Mouse (Mus musculus) splenic B cell, adult 2 months (primary cell): ENCODE results near the gene Ryr3.

Experiments used
- DNase-seq: peaks from one replicate; pipeline ENCODE4 v3.0.0-alpha.2; 2011; ENCODE audit warnings: low read depth, low spot score
- H3K27me3 ChIP-seq: 2 replicates; pipeline ENCODE4 v1.6.1; 2012; ENCODE audit warnings: mild to moderate bottlenecking, low read length, moderate library complexity, mixed read lengths; ENCODE audit not compliant: control insufficient read depth, poor library complexity, insufficient read depth, severe bottlenecking
- H3K36me3 ChIP-seq: 2 replicates; pipeline ENCODE4 v1.6.1; 2012; ENCODE audit warnings: mild to moderate bottlenecking, low read length, moderate library complexity, mixed read lengths; ENCODE audit not compliant: control insufficient read depth, poor library complexity, insufficient read depth, severe bottlenecking

Ryr3 gene

DNA sequence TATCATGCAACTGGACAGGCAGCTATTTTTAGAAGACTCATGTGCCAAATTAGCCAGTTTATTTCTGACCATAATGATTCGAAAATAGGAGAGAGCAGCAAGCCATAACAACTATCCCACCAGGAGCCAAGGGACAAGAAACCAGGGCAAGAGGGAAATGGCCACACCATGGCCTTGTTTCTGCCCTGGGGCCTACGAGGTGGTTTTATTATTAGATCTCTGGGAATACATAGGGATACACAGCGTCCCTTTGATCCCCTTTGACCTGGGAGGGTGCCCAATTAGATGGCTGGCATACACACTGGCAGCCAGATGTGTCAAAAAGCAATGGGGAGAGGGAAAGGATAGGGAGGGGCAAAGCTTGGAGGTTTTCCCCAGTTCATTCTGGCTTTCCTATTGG, 563.1 kb downstream of the Ryr3 start:
- H3K27me3 ChIP-seq, result no peaks in the 10 kb centered on the region
- no peak for DNase-seq

DNA sequence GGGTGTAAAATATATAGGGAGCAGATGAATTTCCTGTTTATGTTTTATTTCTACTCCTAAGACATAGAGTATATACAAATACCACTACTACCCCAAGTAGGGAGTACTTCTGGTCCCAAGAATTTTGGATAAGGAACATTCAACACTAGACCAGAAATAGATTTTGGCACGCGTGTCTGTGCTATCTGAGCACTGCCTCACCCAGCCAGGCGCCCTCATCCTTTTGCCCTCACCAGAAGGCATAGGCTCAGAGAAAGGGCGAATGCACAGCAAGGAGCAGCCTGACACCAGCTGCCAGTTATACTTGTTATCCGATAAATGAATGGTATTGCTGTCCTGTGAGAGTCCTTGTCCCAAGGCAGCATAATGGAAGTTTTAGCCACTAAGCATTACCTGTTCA, 579.7 kb downstream of the Ryr3 start:
- 0 out of 2 replicates have a peak, but pooled peaks cover 2% of the 10 kb centered on the region for H3K36me3 ChIP-seq
- DNase-seq, result no peak

More for the DNA sequence above, 563.1 kb downstream of the Ryr3 start:
- H3K36me3 ChIP-seq, result no peaks in the 10 kb centered on the region

DNA sequence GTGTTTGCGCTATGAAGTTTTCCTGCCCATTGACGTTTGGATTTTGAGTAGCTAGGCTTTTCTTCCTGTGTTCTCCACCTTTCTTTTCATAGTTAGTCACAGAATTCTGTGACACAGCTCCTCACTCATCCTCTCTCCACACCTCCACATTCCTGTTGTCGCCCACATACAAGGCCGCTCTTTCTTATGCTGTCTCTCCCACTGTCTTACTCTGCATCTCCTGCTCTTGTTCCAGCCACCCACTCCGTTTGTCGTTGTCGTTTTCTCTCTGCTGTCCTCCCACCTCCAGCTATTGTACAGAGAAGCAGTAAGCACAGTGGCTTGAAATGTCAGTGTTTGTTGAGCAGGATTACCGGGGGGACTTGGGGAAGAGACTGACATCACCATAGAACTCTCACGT, 584.4 kb downstream of the Ryr3 start:
- Histone ChIP-seq H3K27me3 (no peaks in the 10 kb centered on the region), H3K36me3 (peaks cover 2% of the 10 kb centered on the region; the same call in 1 of the 2 replicates)
- no peak for DNase-seq

More for the DNA sequence above, 579.7 kb downstream of the Ryr3 start:
- H3K27me3 ChIP-seq, result no peaks in the 10 kb centered on the region

DNA sequence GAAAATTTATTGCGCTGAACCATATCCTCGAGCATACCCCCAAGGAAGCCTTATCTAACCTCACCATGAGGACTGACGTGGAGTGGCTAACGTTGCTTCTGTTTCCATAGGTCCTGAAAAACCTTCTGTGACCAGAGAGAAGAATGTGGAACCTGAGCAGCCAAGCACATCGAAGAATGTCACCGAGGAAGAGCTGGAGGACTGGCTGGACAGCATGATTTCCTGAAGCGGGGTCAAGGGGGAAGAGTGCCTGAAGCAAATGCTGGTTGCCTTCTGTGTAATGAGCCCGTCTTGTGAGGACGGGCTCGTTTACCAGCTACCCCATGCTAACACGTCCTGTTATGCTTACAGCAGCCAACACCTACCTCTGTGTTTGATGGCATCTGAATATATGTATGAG, 586.2 kb downstream of the Ryr3 start:
- no peaks in the 10 kb centered on the region for H3K27me3 ChIP-seq
- peaks cover 2% of the 10 kb centered on the region; the same call in 1 of the 2 replicates for H3K36me3 ChIP-seq
- no peak for DNase-seq

DNA sequence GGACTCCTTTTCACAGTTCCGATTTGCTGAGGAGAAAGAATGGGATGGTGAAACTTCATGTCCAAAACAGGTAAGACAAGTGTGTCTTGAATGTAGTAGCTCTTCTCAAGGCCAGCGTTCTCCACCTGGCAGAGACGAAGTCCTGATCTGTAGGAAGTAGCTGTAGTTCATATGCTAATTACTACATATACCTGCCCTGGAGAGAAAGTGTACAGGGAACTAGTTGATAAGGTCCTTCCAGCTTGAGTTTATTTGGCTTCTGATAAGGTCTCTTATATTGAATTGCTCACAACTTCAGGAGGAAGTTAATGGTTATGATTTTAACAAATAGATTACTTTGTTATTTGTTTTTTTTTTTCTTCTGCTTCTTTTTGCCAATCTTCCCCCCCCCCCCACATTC, 591.7 kb downstream of the Ryr3 start:
- DNase-seq, result no peak
- H3K27me3 ChIP-seq, result no peaks in the 10 kb centered on the region
- H3K36me3 ChIP-seq, result no peaks in the 10 kb centered on the region

DNA sequence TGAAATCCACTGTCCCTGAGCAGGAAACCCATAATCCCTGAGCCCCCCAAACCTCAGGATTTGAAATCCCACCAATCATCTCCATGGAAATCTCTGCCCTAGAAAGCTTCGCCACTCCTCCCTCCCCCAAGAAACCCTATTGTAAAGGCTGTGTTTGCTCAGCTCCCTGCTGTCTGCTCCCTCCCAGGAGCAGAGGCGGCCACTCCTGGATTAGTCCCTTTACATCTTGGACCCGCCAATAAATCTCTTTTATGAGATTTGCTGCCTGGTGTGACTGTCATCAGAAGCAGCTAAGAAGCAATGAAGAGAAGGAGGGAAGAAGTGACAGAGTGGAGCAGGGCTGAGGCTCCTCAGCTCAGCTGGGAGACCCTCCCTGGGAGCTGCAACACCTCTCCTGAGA, 599.7 kb downstream of the Ryr3 start:
- Histone ChIP-seq H3K27me3 (no peaks in the 10 kb centered on the region), H3K36me3 (no peaks in the 10 kb centered on the region)
- no peak for DNase-seq

DNA sequence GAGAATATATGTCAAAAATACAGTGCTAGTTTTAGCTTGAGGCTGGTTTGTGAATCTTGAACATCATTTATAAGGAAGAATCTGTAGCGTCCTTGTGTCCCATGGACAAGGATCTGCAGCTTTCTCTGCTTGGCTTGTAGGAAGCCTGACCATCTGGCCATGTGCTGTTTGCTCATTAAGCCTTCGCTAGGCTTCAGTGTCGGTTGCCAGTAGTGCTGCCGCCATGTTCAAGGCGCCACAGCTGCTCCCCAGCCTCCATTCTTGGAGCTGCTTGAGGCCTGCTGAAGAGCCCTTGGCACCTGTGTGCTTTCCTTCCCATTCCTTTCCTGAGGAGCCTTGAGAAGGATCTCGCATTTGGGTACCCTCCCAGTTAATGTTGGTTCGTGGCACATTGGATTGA, 602.5 kb downstream of the Ryr3 start:
- Histone ChIP-seq H3K27me3 (no peaks in the 10 kb centered on the region), H3K36me3 (no peaks in the 10 kb centered on the region)
- no peak for DNase-seq

DNA sequence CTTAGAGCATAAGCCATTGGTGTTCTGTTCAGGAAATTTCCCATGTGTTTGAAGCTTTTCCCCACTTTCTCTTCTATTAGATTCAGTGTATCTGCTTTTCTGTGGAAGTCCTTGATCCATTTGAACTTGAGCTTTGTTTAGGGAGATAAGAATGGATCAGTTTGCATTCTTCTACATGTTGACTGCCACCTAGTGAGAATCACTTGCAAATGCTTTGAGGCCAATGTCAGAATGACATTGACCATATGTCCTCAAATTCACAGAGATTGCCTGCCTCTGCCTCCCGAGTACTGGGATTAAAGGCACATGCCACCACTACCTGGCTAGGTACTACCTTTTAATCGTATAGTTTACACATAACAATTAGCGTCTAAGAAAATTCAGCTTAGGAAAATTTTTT, 604.3 kb downstream of the Ryr3 start:
- Histone ChIP-seq H3K27me3 (no peaks in the 10 kb centered on the region), H3K36me3 (no peaks in the 10 kb centered on the region)
- DNase-seq, result no peak

DNA sequence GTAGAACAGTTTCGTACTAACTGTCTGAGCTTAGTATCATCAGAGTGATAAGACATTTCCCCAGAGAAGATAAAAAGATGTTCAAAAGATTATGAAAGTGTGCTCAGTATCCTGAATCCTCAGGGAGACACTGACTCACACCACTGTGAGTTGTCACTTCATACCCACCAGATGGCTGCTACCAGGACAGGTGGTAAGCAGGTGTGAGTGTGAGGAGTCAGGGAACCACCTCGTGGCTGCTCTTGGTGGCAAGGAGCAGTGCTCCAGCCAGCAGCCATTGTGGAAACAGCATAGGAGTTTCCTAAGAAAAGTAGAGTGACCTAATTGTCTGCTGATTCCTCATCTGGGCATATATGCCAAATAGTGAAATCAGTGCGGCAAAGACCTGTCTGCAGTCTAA, 610.4 kb downstream of the Ryr3 start:
- Histone ChIP-seq H3K36me3 (no peaks in the 10 kb centered on the region), H3K27me3 (no peaks in the 10 kb centered on the region)
- no peak for DNase-seq

DNA sequence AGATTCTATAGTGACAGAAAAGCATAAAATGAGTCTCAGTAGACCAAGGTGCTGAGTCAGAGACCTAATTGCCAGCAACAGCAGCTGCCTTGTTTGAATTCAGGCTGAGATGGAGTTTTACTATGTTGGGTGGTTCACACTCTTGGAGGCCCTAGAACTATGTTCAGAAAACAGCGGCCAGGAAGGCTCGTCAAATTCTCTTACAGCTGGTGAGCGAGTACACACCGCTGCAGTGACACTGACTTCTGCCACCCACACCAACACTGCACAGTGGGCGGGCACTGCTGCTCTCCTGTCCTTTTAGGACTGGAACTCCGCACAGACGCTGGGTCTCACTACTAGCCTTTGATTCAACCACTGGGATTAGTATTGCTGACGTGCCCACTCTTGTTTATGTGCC, 614.4 kb downstream of the Ryr3 start:
- no peak for DNase-seq
- H3K27me3 ChIP-seq, result no peaks in the 10 kb centered on the region
- no peaks in the 10 kb centered on the region for H3K36me3 ChIP-seq

DNA sequence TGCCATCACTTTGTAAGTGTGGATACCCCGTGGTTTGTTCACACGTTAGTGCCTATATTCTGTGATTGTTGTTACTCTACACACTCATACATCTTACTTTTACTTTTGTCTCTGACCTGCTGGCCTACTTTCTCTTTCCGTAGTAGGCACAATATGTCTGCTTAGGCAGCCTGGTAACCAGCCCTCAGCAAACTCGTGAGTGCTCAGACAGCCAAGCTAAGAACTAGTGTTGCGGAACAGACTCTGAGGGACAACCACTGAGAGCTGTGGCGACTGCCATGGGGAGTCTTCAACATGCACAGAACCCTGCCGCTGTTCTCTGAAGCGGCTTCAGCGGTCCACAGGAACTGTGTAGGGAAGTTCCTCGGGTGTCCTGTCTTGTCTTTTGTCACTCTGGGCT, 616.7 kb downstream of the Ryr3 start:
- DNase-seq, result no peak
- Histone ChIP-seq H3K36me3 (no peaks in the 10 kb centered on the region), H3K27me3 (no peaks in the 10 kb centered on the region)

DNA sequence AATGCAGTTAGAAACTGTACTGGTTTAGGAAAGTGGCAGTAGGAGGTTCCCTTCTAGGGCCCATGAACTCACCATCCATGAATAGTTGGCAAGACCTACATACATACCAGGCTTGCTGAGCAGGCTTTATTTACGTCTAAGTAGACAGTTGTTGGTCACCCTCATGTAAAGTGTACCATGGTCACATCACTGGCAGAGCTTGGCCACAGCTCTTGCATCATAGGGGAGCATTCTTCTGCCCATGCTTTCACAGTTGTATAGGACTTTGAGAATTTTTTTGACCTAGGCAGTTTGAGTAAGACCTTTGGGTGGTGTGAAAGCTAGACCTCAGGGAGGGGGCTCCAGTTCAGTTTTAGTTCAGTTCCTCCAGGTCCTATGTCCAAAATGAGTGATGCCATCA, 619.8 kb downstream of the Ryr3 start:
- no peak for DNase-seq
- H3K36me3 ChIP-seq, result no peaks in the 10 kb centered on the region

DNA sequence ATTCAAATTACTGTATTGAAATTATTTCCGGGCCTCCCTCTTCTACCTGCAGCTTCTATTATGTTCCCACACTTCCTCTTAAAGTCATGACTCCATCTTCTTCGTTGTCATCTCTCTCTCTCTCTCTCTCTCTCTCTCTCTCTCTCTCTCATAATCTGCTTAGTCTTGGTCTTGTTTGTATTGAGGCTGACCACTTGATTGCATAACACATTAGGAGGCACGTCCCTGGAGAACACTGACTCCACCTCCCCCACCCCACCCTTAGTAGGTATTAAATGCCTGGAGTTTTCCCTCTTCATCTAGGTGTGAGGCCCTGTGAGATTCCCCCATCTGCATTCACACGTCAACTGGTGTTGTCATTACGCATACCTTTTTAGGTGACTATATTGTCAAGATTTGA, 620.5 kb downstream of the Ryr3 start:
- Histone ChIP-seq H3K36me3 (no peaks in the 10 kb centered on the region), H3K27me3 (no peaks in the 10 kb centered on the region)
- DNase-seq, result no peak

More for the DNA sequence above, 619.8 kb downstream of the Ryr3 start:
- H3K27me3 ChIP-seq, result no peaks in the 10 kb centered on the region

DNA sequence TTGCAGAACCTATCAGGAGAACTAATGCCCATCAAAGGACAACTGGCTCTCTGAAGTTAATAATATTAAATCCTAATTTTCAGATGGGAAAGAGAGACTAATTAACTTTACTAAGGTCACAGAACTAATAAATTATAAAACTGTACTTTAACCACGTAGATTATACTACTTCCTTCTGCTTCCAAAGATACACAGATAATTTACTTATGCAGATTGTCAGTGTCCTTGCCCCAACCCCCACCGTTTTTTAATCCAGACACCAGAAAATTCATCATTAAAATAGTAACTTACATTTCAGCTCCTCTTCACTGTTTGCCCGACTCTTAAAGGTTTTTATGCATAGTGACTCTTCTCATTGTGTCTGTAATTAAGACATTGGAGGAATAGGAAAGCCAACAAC, 621.1 kb downstream of the Ryr3 start:
- no peak for DNase-seq
- H3K36me3 ChIP-seq, result no peaks in the 10 kb centered on the region

DNA sequence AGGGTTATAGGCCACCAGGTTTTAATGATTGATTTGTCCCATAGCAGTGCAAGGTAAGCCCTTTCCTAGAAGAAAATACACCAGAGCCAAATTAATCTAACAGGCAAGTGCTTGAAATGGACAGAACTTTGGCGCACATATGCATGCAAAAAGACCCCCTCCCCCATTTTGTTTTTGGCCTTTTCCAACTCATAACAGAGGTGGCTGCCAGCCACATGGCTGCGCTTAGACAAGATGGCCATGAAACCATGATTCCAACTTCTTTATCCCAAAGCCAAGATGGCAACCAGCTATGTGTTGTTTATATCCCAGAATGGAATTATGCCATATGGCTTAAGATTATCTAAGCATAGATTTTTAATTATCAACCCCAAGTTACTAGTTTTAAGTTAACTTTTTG, 623.1 kb downstream of the Ryr3 start:
- no peak for DNase-seq
- Histone ChIP-seq H3K27me3 (no peaks in the 10 kb centered on the region), H3K36me3 (no peaks in the 10 kb centered on the region)

More for the DNA sequence above, 621.1 kb downstream of the Ryr3 start:
- H3K27me3 ChIP-seq, result no peaks in the 10 kb centered on the region

DNA sequence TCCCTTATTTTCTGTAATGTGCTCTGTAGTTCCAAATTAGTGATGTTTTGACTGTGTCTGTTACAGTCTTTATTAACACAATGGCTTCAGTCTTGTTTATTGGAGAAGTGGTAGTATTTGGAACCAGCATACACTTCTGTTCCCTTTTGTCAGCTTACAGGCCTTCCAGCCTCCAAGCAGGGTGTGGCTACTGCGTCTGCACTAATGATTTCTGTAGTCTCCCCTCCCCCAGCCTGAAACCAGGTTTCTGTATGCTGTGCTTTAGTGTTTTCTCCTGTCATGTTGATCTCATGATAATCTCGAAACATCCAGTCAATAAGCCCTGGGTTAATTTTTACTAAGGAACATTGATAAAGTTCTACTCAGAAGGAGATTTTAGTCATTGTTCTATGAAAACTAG, 623.6 kb downstream of the Ryr3 start:
- Histone ChIP-seq H3K36me3 (no peaks in the 10 kb centered on the region), H3K27me3 (no peaks in the 10 kb centered on the region; the same call in 1 of the 2 replicates)

More for the DNA sequence above, 623.6 kb downstream of the Ryr3 start:
- DNase-seq, result no peak
